Mouse (Mus musculus) cortical plate, adult 2 months (tissue): ENCODE measurements around the gene Mrm2.

Experiments
- CTCF ChIP-seq: fragments of 200-500 bp; IDR thresholded peaks from 2 replicates; pipeline ENCODE4 v1.5.1; 2011; ENCODE audit warnings: mild to moderate bottlenecking, control low read depth, low read length; ENCODE audit not compliant: insufficient read depth; ENCODE audit errors: extremely low read depth
- POLR2A ChIP-seq: fragments of 200-500 bp; IDR thresholded peaks from 2 replicates; pipeline ENCODE4 v1.6.1; 2011; ENCODE audit warnings: mild to moderate bottlenecking, low read length, control low read depth; ENCODE audit not compliant: insufficient read depth; ENCODE audit errors: extremely low read depth

- TF ChIP-seq POLR2A: no peak
- TF ChIP-seq CTCF: no peak
Measured at GRCm38 (mm10) chr5:140371671-140372070, 40.0 kb upstream of the Mrm2 start.
